Mouse (Mus musculus) cerebellum, postnatal 4 days (tissue): ENCODE measurements at regions not wholly inside any gene's neighbourhood (a gene's known extent, or its start where the extent isn't known, plus 50 kb on each side); places are given as distances from the start of the nearest gene placed in this dataset.

Experiments
- DNase-seq, 2 experiments: peaks; one replicate each; pipeline ENCODE4 v3.0.0; 2022; ENCODE audit warnings: low spot score in 2 of 2, mixed read lengths in 1 of 2

GRCm38 (mm10) chr1:184478006-184478405, 254.4 kb downstream of the Hlx start:
- no peak for DNase-seq

GRCm38 (mm10) chr1:184462481-184463124, 269.8 kb downstream of the Hlx start:
- no peak for DNase-seq

GRCm38 (mm10) chr1:184461411-184461810, 271.0 kb downstream of the Hlx start:
- DNase-seq: no peak

- no peak for DNase-seq
Observed at GRCm38 (mm10) chr1:184456727-184457126, 275.7 kb downstream of the Hlx start.

GRCm38 (mm10) chr1:184454381-184454780, 278.0 kb downstream of the Hlx start:
- DNase-seq: no peak

GRCm38 (mm10) chr1:184453673-184454072, 278.7 kb downstream of the Hlx start:
- no peak for DNase-seq

GRCm38 (mm10) chr1:184453061-184453460, 279.4 kb downstream of the Hlx start:
- DNase-seq: no peak

GRCm38 (mm10) chr1:184451686-184452085, 280.7 kb downstream of the Hlx start:
- no peak for DNase-seq

GRCm38 (mm10) chr1:184449007-184449406, 283.4 kb downstream of the Hlx start:
- DNase-seq: no peak

GRCm38 (mm10) chr1:184447911-184448310, 284.5 kb downstream of the Hlx start:
- peak; percentile 37 to 59 for DNase-seq

- no peak for DNase-seq
Observed at GRCm38 (mm10) chr1:184447161-184447667, 285.2 kb downstream of the Hlx start.

GRCm38 (mm10) chr1:184444189-184444588, 288.2 kb downstream of the Hlx start:
- DNase-seq: no peak

- no peak for DNase-seq
Observed at GRCm38 (mm10) chr1:184442701-184443100, 289.7 kb downstream of the Hlx start.

- no peak for DNase-seq
Observed at GRCm38 (mm10) chr1:184441005-184441557, 291.3 kb downstream of the Hlx start.

- DNase-seq: no peak
Observed at GRCm38 (mm10) chr1:184439506-184439905, 292.9 kb downstream of the Hlx start.

- DNase-seq: no peak
Observed at GRCm38 (mm10) chr1:184436387-184436786, 296.0 kb downstream of the Hlx start.

GRCm38 (mm10) chr1:184428612-184429011, 303.8 kb downstream of the Hlx start:
- no peak for DNase-seq

GRCm38 (mm10) chr1:184428035-184428434, 304.4 kb downstream of the Hlx start:
- DNase-seq: no peak

GRCm38 (mm10) chr1:184425694-184426093, 306.7 kb downstream of the Hlx start:
- DNase-seq: no peak

GRCm38 (mm10) chr1:184424035-184424434, 308.4 kb downstream of the Hlx start:
- no peak for DNase-seq

- no peak for DNase-seq
Observed at GRCm38 (mm10) chr1:184412596-184412995, 319.8 kb downstream of the Hlx start.

- no peak for DNase-seq
Observed at GRCm38 (mm10) chr1:184411066-184411465, 321.4 kb downstream of the Hlx start.

GRCm38 (mm10) chr1:184409986-184410385, 322.4 kb downstream of the Hlx start:
- DNase-seq: no peak

- DNase-seq: no peak
Observed at GRCm38 (mm10) chr1:184402985-184403384, 329.4 kb downstream of the Hlx start.
